Mouse (Mus musculus) bone marrow macrophage, adult 2 months (primary cell): Measurements from ENCODE around the gene Dgkb.

ENCODE experiments used
- CTCF ChIP-seq: IDR thresholded peaks from 2 replicates; pipeline ENCODE4 v1.5.1; 2012; ENCODE audit warnings: low read depth, mild to moderate bottlenecking, low read length, moderate library complexity
- POLR2A ChIP-seq: IDR thresholded peaks from 2 replicates; pipeline ENCODE4 v1.6.1; 2012; ENCODE audit warnings: mild to moderate bottlenecking, low read depth, low read length, borderline replicate concordance

DNA sequence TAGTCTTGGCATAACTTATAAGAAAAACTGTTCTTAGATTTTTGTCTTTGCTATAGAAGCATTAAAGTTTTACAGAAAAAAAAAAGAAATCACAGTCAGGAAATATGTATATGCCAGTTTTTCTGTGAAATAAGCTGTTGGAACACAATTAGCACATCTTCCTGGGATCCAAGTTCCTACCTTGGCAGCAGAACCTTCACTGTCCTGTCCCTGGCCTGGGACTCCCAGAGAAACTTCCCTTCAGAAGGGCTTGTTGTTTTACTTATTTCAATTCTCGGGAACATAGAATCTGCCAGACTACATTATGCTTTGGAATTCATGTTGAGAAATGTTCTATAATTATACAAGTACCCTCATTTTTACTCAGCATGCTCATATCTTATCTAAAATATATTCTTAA, 154.0 kb downstream of the Dgkb start:
- TF ChIP-seq CTCF (no peak), POLR2A (no peak)
